Mouse (Mus musculus) T-cell, adult 2 months (primary cell): ENCODE measurements at regions not wholly inside any gene's neighbourhood (a gene's known extent, or its start where the extent isn't known, plus 50 kb on each side); places are given as distances from the start of the nearest gene placed in this dataset.

Source experiments
- DNase-seq: peaks from one replicate; pipeline ENCODE4 v3.0.0; 2022; ENCODE audit warnings: low spot score

DNA sequence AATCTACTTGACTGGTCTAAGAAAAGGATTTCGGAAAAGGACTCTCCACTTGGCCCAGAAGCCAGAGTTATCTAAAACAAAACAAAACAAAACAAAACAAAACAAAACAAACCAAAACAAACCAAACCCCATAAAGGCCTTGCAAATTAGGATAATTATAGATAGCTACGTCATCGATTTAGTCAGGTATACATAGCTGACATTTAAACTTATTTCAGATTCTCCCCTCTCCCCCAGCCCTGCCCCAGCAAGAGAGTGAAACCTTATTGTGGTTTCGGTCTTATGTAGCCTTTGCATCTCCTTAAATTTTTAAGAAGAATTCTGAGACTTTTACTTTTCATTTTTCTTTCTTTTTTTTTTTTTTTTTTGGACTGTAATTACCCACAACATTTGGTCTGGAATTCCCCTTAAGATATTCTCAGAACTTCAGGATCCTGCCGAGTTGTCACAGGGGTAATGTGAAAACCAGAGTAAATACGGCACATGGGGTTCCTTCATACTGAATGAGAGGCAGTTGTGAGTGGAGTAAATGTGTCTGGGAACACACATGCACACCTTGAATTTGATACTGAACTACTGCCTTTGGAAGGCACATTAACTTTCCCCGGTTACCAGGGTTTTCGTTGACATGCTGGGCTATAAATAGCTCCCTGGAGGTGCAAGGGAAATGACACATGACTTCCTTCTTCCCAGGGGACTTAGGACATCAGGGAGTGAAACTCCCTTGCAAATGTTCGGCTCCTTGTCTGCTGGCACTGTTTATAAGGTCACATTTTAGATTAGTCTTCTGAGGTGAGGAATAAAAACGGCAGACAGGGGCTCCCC, 94.8 kb upstream of the Rap1b start:
- DNase-seq, result peak; percentile 14

DNA sequence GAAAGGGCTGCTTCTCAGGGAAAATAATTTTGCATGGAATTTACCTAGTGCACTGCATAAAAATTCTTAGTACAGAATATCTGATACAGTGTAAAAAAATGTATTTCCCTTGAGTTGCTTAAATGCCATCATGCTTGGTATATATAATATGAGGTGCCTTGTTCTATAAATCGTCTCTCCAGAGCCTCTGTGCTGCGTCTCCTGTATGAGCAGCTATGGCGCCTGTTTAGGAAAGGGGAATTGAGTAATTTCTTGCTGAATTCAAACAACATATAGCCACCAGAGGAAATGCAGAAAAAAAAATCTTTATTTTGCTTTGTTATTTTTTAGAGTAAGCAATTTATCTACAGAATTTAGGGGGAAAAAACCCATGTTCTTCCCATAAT, 95.4 kb upstream of the Rap1b start:
- no peak for DNase-seq

DNA sequence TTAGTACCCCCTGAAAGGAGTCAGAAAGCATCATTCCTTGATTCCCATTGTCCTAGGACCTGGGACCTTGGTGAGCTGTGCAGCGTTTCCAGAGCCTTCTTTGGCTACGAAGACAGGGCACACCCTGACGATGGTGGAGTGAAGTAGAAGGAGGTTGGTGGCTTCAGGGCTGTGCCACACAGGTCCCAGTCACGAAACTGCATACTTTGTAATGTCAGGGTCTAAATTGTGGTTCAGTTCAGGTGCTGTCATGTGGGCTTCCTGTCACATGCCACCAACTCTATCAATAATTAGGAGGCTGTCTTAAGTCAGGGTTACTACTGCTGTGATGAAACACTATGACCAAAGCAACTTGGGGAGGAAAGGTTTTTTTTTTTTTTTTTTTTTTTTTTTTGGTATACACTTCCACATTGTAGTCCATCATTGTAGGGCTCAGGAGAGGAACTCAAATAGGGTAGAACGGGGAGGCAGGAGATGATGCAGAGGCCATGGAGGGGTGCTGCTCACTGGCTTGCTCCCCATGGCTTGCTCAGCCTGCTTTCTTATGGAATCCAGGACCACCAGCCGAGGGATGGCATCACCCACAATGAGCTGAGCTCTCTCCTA, 98.0 kb upstream of the Rap1b start:
- peak; percentile 73 for DNase-seq

DNA sequence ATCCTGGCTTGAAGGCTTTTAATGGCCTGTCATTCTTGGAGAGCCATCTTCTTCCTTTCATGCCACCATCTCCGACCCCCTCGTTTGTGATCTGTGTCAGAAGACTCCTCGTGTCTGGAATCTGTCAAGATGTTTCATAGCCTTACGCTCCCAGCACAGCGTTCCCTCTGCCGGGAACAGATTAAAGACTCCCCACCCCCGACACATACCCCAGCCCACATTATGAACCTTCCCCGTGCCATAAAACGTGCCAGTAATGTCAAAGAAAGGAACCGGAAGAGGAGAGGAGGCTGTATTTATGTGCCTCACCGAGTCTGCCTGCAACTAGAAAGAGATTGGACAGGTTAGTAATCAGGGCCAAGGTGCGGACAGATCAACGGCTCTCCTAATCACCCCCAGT, 101.4 kb upstream of the Rap1b start:
- no peak for DNase-seq

DNA sequence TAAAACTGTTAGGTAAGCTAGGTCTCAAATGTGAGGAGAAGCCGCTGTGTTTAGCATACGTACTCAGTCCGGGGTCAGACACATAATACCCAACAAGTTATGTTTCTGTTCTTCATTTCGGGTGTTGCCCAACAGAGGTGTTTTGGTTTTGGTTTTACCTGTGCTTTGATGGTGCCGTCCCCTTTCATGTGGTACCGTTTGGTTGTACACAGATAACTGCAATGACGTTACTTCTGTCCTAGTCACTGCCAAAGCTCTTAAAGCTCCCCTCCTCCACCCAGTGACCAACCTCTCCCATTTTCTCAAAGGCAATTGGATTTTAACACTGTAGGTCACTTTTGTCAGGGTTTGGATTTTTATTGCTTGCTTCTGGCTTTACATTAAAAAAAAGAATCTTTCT, 102.1 kb upstream of the Rap1b start:
- DNase-seq, result peak; percentile 96

DNA sequence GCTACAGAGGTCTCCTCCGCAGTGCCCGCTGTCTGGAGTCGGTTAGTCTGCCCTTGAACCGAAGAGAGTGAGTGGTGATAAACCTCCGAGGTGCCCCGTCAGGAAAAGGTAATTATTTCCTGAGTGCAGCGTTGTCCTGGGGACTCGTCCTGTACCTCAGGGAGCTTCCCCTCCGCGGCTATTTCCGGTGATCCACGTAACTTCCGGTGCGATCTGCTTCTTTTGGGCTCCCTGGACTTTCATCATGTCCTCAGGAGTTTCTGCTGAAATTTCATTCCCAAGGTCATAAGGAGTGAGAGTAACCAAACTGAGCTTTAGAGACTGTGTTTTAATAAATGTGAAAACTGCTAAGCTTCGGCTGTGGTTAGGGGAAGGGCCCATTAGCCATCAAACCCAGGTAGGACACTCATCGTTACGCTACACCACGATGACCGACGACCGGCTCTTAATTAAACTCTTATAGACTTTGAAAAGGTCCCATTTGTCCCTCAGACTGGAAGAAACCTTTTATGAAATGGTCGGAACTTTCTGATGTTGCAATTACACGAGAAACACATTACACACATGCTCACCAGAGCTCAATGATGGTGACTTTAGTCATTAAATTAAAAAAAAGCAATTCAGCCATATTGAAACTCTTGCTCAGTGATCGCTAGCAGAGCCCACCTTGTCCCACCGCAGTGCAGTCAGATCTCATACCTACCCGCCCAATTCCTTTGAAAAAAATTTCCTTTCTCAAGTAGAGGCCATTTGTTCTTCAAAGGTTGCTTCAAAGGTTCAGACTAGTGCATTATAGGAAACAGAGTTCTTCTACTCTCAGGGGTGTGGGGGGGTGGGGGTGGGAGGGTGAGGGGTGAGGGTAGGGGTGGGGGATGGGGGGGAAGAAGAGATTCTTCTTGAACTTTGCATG, 106.5 kb upstream of the Rap1b start:
- DNase-seq, result peak; percentile 78

DNA sequence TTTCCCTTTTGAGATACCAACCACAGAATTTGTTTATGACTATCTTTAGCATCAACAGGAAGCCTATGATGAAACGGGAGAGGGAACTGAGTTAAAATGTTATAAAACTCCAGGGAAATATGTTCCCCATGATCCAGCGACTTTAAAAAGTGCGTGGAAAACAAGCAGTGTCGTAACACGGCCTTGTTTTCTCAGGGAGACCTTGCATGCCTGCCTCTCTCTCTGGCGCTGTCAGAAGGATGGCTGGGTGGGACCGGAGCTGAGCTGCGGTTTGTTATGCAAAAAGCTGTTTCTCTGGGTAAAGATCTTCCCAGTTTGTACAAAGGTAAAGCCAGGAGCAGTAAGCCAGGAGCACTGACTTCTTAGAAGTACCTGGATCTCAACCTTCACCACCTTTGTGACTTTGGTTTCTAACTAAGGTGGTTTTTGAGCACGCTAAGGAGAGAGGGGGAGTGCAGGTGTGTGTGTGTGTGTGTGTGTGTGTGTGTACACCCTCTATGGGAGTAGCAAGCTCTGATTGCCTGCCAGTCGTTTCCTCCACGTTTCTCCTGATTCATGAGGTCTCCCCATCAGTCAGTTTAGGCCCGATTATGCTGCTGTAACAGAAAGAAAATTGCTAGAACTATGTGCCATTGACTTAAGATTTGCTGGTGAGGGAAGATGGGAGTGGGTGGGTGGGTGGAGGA, 107.3 kb upstream of the Rap1b start:
- peak; percentile 76 for DNase-seq

DNA sequence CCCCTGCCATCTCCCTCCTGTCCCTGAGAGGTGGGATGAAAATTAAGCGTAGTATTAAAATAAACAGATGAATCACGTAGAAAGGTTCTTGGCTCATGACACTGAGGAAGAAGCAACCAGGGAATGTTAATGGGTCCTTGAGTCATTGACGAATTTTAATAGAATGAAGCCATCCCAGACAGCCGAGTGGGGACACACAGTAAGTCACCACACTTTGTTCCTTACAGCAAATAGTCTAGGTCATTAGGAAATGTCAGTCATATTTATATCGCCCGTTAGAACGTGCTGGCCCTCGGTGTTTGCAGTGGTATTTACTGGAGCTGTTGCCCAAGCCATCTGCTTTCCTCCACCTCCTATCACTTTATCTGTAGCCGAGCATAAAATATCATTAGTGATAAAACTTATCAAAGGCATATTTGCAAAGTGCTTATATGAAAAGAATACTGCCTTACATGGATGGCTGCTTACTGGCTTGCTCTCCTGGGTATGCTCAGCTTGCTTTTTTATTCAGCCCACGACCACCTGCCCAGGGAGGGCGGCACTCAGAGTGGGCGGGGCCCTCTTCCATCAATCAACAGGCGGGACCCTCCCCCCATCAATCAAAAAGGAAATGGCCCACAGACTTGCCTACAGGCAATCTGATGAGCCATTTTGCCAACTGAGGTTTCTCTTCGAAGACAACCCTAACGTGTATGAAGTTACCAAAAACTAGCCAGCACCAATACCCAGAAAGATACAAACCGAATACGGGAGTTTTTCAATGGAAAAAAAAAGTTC, 110.5 kb upstream of the Rap1b start:
- DNase-seq, result no peak

DNA sequence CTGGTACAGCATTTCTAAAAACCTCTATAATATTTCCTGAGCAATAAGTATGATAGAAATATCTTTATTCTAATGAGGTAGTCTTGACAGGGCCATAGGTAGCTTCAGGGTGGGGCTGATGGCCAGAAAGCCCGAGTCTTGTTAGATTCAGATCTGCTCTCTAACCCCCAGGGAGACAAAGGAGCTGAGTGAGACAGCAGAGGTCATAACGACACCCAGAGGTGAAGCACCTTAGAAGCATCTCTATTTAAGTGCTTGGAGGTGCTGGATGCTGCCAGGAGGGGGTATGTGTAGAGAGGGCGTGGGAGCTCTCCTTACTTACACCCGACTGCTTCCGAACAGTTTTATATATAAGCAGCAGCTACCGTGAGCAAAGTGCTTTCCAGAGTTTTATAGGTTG, 128.9 kb upstream of the Rap1b start:
- DNase-seq, result no peak

DNA sequence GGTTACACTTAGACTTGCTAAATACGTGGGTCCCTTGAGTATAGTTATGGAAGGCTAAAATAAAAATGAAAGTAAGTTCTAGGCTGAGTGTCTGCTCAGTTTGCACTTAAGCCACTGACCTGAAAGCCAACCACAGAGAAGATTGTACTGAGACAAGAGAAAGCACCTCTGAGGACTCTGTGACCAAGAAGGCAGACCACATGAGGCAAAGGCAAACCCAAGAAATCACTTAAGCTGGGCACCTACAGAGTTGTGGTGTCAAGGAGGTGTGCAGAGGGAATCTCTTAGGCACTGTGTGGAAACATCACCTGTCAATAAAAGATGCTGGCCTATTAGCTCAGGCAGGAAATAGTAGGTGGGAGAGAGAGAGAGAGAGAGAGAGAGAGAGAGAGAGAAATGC, 129.6 kb upstream of the Rap1b start:
- DNase-seq, result no peak

DNA sequence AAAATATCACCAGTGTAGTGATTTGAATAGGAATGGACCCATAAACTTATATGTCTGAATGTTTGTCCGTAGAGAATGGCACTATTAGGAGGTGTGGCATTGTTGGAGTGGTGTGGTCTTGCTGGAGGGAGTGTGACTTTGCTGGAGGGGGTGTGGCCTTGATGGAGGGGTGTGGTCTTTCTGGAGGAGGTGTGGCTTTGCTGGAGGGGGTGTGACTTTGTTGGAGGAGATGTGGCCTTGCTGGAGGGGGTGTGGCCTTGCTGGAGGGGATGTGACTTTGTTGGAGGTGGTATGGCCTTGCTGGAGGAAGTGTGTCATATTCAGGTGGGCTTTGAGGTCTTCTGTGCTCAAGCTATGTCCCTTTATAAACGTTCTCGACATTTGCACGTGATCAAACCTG, 133.3 kb upstream of the Rap1b start:
- DNase-seq, result no peak

DNA sequence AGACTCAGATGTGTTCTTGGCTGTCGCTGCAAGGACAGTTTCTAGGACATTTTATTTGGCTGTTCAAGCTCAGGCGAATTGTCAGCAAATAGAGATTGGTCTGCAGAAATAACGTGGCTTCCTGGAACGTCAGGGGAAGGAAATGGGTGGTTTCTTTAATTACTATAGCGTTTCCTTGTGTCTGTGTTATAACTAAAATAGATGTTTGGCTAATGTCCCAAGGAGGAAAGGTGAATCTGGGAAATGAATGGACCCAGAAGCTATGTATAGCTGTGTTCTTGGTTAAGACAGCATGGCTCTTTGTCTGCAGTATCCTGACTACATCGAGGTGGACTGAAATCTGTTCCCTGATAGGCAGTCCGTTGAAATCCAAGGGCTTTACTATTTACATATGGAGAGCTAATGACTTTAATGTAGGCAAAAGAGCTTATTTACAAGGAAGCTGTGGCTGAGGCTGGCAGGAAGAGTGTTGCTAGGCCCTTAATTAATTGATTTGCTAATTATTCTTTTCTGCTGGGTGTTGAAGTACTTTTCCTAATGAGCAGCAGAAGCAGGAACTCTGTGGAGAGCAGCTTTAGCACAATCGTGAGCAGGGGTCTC, 136.9 kb upstream of the Rap1b start:
- peak; percentile 51 for DNase-seq

DNA sequence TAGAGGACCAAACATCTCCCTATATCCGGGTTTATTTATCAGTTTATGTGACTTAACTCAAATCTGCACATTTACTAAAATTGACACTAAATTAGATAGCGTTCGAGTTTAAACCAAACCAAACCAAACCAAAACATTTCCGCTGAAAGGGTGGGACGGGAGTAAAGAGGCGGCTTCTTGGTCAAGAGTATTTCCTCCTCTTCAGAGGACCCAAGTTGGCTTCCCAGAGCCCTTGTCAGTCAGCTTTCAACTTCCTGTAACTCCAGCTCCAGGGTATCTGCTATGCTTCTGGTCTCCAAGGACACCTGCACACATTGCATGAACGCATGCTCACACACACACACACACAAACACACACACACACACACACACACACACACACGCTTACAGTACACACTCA, 137.4 kb upstream of the Rap1b start:
- DNase-seq, result peak; percentile 30

DNA sequence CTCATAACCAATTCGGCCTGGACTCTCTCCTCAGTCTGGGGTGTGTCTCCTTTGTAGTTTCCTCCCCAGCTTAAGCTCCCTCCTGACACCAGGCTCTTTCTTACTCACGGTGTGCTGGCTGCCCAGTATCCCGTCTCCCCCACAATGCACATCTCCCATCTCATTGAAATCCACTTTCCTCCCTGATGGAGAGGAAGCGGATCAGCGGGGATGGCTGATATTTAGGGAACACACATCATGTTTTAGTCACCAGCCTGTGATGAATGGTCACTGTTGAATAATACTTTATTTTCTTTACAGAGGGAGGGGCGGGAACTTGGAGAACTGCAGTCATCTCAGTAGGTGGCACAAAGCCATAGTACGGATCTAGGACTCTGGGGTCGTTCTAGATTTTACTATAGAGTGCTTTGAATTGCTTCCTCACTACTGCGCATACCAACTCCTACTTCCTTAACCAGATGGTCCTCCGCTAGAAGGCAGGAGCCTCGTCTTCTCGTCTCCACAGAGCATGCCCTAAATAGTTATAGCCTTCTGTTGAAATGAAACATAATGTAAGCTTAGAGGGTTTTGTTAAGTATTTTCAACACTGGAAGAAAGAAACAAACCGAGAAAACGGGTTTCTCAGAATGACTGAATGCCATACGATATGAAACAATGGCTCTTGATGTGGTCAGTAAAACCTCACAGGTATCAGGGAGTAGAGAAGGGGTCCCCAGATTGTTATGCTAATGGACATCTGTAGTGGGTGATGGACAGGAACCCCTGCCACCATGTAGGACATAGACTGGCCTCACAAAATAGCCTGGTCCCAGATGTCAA, 139.2 kb upstream of the Rap1b start:
- DNase-seq, result no peak

DNA sequence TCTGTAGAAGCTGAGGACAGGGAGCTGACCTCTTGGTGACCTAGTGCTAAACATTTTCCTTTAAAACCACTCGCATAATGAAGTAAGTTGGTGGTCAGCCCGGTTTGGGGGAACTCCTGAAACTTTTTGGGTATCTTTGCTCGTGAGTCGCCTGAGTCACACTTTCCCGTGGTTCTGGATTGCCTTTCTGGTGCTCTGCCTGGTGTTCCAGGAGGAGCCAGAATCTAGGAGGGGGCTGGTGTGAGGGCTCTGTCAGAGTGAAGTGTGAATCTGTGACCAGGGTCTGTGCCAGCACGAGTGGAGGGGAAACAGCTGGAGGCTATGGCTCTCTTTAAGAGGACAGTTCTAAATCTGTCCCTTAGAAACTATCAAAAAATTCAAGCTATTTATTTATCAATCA, 141.8 kb upstream of the Rap1b start:
- no peak for DNase-seq

DNA sequence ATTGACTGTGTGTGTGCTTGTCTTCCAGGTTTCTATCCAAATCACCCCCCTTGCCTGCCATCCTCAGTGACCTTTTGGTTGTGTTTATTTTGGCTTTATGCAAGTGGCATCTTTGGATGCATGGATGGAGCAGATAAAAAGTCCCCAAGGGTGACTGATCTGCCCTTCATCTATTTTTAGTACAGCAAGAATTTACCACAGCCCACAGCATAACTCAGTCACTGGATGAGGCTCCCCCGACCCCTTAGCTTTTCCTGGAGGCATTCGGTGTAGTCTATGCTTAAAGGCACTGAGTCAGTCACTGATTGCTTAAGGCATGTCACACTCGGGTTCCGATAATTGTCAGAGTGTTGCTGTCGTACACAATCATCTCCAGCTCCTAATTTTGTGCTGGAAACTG, 142.2 kb upstream of the Rap1b start:
- DNase-seq, result no peak

DNA sequence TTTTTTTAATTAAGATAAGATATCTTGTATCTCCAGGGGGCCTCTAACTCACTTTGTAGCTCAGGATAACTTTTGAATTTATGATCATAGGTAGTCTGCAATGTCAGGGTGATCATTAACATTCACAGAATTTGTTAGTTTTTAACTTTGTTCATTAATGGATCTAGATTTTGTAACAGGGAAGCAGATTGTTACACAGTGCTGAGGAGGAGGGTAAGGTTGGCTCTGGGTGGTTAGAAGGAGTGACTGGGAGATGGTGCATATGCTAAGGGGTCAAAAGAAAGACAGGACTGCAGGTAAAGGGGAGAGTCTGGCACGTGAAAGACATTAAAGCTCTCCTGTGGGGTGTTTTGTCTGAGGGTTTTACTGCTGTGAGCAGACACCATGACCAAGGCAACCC, 145.3 kb upstream of the Rap1b start:
- no peak for DNase-seq

DNA sequence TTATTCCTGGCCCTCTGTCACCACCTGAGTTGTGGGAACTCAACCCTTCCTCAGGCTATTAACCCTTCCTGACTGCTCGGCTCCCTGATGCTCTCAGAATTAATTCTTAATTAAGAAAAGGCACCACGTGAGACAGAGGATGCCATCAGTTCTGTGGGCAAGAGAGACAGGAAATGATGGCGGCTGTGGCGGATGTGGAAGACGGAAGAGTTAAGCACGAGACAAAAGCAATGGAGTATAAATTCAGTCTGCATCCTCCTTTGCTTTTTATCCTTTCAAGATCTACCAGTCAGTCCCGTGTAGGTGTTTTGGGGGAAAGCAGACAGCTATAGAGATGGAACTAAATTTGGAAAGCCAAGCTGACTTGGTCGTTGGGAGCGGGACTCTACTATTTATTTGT, 146.5 kb upstream of the Rap1b start:
- DNase-seq, result peak; percentile 61

DNA sequence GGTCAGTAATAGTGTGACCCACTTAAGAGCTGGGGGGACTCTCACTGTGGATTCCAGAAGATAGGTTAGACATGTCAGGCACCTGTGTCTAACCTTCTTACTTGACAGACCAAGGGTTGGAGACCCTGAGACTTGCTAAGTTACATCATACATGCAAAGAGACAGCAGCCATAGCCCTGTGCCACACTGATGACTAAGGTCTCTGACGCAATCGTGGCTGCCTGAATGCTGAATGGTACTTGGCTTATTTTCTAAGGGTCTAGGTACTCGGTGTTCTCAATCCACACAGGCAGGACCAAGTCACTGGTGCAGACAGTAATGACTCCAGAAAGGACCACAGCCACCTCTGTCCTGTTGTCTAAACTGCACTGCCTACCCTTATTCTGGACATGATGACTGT, 147.8 kb upstream of the Mdm1 start:
- no peak for DNase-seq

DNA sequence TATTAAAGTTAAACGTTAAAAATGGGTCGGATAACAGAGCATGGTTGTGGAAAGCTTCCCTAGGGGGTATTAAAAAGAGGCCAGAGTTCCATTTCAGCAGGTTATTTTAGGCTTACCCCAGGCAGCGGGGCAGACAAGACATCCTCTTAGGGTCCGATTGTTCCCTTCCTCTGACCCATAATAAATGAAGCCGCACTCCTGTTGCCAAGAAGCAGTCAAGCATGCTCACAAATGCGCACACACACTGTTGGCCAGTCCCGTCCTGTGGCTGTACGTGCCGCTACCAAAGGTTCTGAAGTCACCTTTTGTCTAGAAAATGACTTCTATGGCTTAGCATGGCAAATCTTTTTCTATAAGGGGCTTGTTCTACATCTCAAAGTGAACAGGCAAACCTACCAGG, 146.8 kb upstream of the Mdm1 start:
- DNase-seq, result no peak
